Mouse (Mus musculus) midbrain, embryonic 11.5 days (tissue): ENCODE measurements around the gene Sec14l2. TPM values are rescaled to one million over a fixed set of nuclear protein-coding genes. Genes with fewer than 3 reads are reported as not detected.
A peak's percentile ranks its signal among the peaks of the same experiment; 100 is the strongest.

ENCODE experiments used
- ATAC-seq: fragments of 200-750 bp; cut with Nextera tagmentation; 2 replicates; pipeline ENCODE4 v1.8.0; 2017; ENCODE audit warnings: moderate TSS enrichment, moderate library complexity; ENCODE audit not compliant: low FRiP score
- DNase-seq: peaks from one replicate; pipeline ENCODE4 v3.0.0; 2015; ENCODE audit warnings: low spot score; ENCODE audit errors: missing footprints
- H3K27ac ChIP-seq: fragments of 300-500 bp; sonication (generic); 2 replicates; pipeline ENCODE4 v1.5.1; 2014; ENCODE audit warnings: low read depth, low read length
- H3K27me3 ChIP-seq: fragments of 300-500 bp; sonication (generic); 2 replicates; pipeline ENCODE4 v1.6.1; 2014; ENCODE audit warnings: mild to moderate bottlenecking, low read length, moderate library complexity, mixed read lengths; ENCODE audit not compliant: control insufficient read depth, insufficient read depth
- H3K36me3 ChIP-seq: fragments of 300-500 bp; sonication (generic); 2 replicates; pipeline ENCODE4 v1.6.1; 2014; ENCODE audit warnings: mild to moderate bottlenecking, low read length, moderate library complexity, mixed read lengths; ENCODE audit not compliant: control insufficient read depth, insufficient read depth
- H3K4me1 ChIP-seq: fragments of 300-500 bp; sonication (generic); 2 replicates; pipeline ENCODE4 v1.6.1; 2014; ENCODE audit warnings: low read length; ENCODE audit not compliant: control insufficient read depth, insufficient read depth
- H3K4me2 ChIP-seq: fragments of 300-500 bp; sonication (generic); 2 replicates; pipeline ENCODE4 v1.6.1; 2014; ENCODE audit warnings: mild to moderate bottlenecking, moderate library complexity
- H3K4me3 ChIP-seq: fragments of 300-500 bp; sonication (generic); 2 replicates; pipeline ENCODE4 v1.5.1; 2014; ENCODE audit warnings: low read depth, low read length
- H3K9ac ChIP-seq: fragments of 300-500 bp; sonication (generic); 2 replicates; pipeline ENCODE4 v1.6.1; 2014; ENCODE audit warnings: low read length
- H3K9me3 ChIP-seq: fragments of 300-500 bp; sonication (generic); 2 replicates; pipeline ENCODE4 v1.6.1; 2016; ENCODE audit warnings: low read length; ENCODE audit not compliant: control insufficient read depth
- whole genome bisulfite sequencing: fragments of 180-500 bp; shearing (Covaris S2); extraction: QIAGEN DNeasy Blood & Tissue Kit; methylation state at CpG from one replicate; pipeline ENCODE4 v1.1.7; 2014; 5-methylcytosine and 5-hydroxymethylcytosine counted together
- polyA plus RNA-seq: library from polyadenylated mRNA; unstranded; fragments of >200 nt; fragmentation: Nextera tagmentation; extraction: Ambion mirVana; gene quantifications from 2 replicates; pipeline ENCODE4 v1.2.1, GENCODE M21; 2014

Sec14l2 gene
- polyA plus RNA-seq, 1 experiment from 2014 or later = 1.9 TPM

DNA sequence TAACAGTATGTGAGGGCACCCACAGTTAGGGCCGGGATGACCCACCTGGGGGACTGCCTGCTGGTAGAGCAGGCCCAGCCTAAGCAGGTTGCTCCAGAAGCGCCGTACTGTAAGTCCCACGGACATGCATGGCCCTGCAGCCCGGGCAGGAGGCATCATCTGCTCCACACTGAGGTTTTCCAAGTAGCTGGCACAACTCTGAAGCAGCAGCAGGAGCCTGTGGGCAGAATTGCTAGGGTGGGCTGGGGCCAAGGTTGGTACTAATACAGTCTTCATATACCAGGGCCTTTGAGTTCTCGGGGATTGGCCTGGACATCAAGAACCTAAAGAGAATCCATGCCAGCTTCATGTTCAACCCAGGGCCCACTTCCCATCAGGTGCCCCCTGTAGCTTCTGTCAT, 26.7 kb upstream of the Sec14l2 start:
- no peak for ATAC-seq
- no peaks in the 10 kb centered on the region for H3K9me3 ChIP-seq
- no peaks in the 10 kb centered on the region for H3K4me1 ChIP-seq
- no peaks in the 10 kb centered on the region for H3K36me3 ChIP-seq
- no peaks in the 10 kb centered on the region for H3K27me3 ChIP-seq
- no peak overlapping the region for H3K4me2 ChIP-seq
- H3K4me3 ChIP-seq = no peak overlapping the region
- WGBS = 85% methylated on average over 6 of the region's 6 CpGs
- DNase-seq = no peak
- no peak overlapping the region for H3K27ac ChIP-seq
- no peak overlapping the region for H3K9ac ChIP-seq

DNA sequence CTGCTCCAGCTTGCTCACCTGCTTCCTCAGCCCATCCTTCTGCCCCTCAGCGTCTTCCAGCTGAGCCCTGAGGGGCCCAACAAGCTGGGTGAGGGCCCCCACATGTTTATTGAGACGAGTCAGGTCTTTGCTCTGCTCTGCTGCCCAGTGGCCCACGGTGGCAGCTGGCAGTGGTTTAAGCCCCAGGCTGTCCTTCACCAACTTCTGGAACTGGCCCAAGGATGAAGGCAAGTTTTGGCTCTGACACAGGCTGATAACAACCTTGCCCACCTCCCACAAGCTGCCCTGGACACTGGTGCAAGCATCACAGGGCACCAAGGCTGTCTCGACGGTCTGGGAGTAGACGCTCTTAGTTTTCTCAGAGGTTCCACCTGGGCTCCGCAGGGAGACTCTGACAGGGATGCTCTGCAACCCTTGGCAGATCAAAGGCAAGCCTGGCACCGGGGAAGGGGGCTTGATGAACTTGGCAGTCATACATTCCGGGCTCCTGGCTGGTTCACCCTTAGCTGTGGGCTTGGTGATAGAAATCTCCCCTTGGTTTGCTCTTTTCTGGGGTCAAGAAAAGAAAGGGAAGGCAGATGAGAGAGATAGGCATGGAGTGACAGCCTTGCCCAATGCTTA, 25.4 kb upstream of the Sec14l2 start:
- Histone ChIP-seq H3K4me2 (no peak overlapping the region), H3K9ac (no peak overlapping the region), H3K4me3 (no peak overlapping the region), H3K36me3 (0 out of 2 replicates have a peak, but pooled peaks cover 1% of the 10 kb centered on the region), H3K9me3 (no peaks in the 10 kb centered on the region), H3K27me3 (no peaks in the 10 kb centered on the region), H3K4me1 (no peaks in the 10 kb centered on the region), H3K27ac (no peak overlapping the region)
- ATAC-seq (no peak), DNase-seq (no peak)
- WGBS = 90% methylated on average over 9 of the region's 9 CpGs

DNA sequence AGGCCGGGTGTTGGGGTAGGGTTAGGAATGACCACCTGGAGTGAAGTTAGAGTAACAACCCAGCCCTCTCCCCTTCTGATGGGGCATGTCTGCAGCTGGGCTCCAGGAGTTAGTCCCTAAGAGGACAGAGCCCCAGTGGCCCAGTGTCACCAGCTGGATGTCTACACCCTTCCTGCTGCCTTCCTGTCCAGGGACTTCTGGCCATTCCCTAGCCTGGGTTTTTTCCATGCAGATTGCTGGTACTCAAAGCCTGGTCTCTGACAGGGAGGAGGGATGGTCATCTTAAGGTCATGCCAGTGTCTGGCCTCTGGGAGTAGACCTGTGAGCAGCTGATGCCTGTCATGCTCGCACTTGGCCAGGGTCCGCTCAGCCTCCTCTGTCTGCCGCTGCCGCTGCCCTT, 24.9 kb upstream of the Sec14l2 start:
- Histone ChIP-seq H3K36me3 (peaks cover 4% of the 10 kb centered on the region; the same call in 1 of the 2 replicates), H3K27ac (no peak overlapping the region), H3K9ac (no peak overlapping the region), H3K4me1 (no peaks in the 10 kb centered on the region), H3K27me3 (no peaks in the 10 kb centered on the region), H3K9me3 (no peaks in the 10 kb centered on the region), H3K4me3 (no peak overlapping the region), H3K4me2 (no peak overlapping the region)
- WGBS = 83% methylated on average over 5 of the region's 5 CpGs
- no peak for DNase-seq
- no peak for ATAC-seq

DNA sequence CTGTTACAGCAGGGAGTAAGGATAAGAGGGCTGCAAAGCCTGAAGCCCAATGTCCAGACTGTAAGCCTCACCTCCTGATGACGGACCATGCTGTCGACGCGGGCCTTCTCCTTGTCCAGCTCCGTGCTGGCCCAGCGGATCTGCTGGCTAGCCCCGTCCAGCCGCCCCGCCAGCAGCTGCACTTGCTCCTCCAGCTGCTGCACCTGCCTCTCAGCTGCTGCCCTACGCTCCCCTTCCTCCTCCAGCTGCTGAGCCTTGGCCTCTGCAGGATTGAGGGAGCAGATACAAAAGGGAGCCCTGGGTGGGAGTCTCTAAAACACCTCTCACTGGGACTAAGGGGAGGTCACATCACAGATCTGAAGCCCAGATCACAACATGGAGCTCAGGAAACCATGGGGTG, 23.9 kb upstream of the Sec14l2 start:
- H3K4me3 ChIP-seq = no peak overlapping the region
- 85% methylated on average over 10 of the region's 10 CpGs for WGBS
- H3K4me1 ChIP-seq = no peaks in the 10 kb centered on the region
- H3K4me2 ChIP-seq = no peak overlapping the region
- H3K27ac ChIP-seq = no peak overlapping the region
- no peaks in the 10 kb centered on the region for H3K9me3 ChIP-seq
- H3K27me3 ChIP-seq = no peaks in the 10 kb centered on the region
- no peak for DNase-seq
- ATAC-seq = no peak
- H3K9ac ChIP-seq = no peak overlapping the region
- H3K36me3 ChIP-seq = peaks cover 4% of the 10 kb centered on the region; the same call in 1 of the 2 replicates

DNA sequence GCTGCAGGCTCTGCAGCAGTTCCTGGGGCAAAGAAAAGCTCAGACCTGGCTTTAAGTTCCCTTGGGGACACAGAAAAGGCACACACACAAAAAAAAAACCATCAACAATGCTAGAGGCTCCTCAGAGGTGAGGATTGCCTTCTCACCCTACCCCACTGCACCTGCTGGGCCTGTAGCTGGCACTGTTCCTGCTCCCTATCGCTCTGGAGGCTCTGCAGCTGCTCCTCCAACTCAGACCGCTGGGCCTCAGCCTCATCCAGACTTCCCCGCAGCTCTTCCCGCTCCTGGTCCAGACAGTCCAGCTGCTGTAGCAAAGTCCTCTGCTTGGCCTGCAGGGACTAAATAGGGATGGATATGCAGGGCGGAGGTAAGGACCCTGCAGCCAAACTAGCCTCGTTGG, 23.2 kb upstream of the Sec14l2 start:
- Histone ChIP-seq H3K9ac (no peak overlapping the region), H3K4me3 (no peak overlapping the region), H3K4me2 (no peak overlapping the region), H3K27me3 (no peaks in the 10 kb centered on the region), H3K4me1 (no peaks in the 10 kb centered on the region), H3K36me3 (peaks cover 4% of the 10 kb centered on the region; the same call in 1 of the 2 replicates), H3K9me3 (no peaks in the 10 kb centered on the region), H3K27ac (no peak overlapping the region)
- DNase-seq (no peak), ATAC-seq (no peak)
- WGBS = 87% methylated on average over 6 of the region's 6 CpGs

DNA sequence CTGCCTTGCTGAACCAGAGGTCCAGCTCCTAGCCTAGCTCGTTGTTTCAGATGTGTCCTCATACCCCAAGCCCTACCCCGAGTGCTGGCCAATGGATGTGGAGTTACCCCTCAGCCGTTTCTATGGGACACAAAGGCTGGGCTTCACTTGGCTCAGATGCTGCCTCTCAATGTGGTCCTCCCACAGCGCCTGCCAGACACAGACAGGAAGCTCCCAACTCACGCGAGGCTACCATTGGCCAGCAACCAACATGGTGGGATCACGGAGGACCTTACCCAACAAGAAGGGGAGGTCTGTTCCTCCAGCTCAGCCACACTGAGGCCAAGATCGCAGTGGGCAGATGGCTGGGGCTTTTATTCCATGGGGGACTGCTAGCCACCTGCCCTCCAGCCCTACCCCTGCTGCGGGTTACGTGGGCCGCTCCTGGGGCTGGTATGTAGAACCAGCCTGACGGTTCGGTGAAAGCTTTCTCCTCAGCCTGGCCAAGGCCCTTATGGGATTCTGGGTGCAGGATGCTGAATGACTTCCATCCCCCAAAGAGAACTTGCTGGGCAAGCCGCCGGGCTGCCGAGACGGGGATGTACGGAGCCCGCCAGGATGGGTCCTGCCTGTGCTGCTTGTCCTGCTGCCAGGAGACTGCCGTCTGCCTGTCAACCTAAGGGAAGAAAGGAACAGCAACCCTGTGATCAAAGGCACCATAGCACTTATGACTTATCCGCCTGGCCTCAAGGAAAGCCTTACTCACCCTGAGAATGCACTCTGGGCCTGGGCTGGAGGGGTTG, 20.3 kb upstream of the Sec14l2 start:
- Histone ChIP-seq H3K9ac (no peak overlapping the region), H3K4me2 (no peak overlapping the region), H3K9me3 (no peaks in the 10 kb centered on the region), H3K27ac (no peak overlapping the region), H3K27me3 (no peaks in the 10 kb centered on the region), H3K36me3 (peaks cover 11% of the 10 kb centered on the region), H3K4me3 (no peak overlapping the region), H3K4me1 (no peaks in the 10 kb centered on the region)
- no peak for ATAC-seq
- WGBS = 92% methylated on average over 21 of the region's 21 CpGs
- DNase-seq = peak; percentile 31

DNA sequence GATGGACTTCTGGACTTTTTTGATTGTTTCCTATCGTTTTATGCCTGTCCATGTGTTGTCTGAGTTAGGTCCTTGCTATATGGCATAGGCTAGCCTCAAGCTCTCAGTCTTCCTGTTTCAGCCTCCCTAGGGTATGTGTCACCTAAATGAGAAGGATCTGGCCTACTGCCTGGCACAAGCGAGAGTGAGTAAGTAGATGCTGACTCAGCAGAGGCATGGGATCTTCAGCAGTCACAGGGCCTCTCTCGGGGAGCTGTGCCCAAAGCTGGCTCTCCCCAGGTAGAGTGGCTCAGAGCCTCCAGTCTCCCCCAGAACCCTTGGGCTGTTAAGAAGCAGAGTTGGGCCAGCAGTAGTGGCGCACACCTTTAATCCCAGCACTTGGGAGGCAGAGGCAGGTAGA, 19.1 kb upstream of the Sec14l2 start:
- no peak overlapping the region for H3K9ac ChIP-seq
- no peak overlapping the region for H3K27ac ChIP-seq
- WGBS = 85% methylated on average over 4 of the region's 4 CpGs
- H3K9me3 ChIP-seq = no peaks in the 10 kb centered on the region
- no peaks in the 10 kb centered on the region for H3K4me1 ChIP-seq
- DNase-seq (peak; percentile 77), ATAC-seq (no peak)
- H3K4me2 ChIP-seq = no peak overlapping the region
- peaks cover 11% of the 10 kb centered on the region for H3K36me3 ChIP-seq
- no peaks in the 10 kb centered on the region for H3K27me3 ChIP-seq
- no peak overlapping the region for H3K4me3 ChIP-seq

DNA sequence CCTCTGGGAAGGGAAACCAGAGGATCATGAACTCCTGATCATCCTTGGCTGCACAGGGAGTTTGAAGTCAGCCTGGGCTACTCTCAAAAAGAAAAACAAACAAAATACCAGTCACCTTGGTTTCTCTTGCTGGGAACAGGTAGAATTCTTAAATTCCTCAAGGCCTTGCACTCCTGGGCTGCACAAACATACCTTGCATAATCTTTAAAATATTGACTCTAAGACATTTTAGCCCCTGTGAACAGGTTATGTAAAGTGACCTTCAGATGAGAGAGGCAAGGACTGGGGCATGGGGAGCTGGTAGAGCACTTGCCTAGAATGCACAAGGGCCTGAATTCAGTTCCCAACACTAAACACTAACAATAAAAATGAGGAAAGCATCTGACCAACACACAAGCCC, 18.3 kb upstream of the Sec14l2 start:
- Histone ChIP-seq H3K27me3 (no peaks in the 10 kb centered on the region), H3K4me1 (no peaks in the 10 kb centered on the region; the same call in 1 of the 2 replicates), H3K27ac (no peak overlapping the region), H3K36me3 (peaks cover 11% of the 10 kb centered on the region), H3K9ac (no peak overlapping the region), H3K9me3 (no peaks in the 10 kb centered on the region), H3K4me3 (no peak overlapping the region), H3K4me2 (no peak overlapping the region)
- peak; percentile 69 for DNase-seq
- ATAC-seq = no peak

DNA sequence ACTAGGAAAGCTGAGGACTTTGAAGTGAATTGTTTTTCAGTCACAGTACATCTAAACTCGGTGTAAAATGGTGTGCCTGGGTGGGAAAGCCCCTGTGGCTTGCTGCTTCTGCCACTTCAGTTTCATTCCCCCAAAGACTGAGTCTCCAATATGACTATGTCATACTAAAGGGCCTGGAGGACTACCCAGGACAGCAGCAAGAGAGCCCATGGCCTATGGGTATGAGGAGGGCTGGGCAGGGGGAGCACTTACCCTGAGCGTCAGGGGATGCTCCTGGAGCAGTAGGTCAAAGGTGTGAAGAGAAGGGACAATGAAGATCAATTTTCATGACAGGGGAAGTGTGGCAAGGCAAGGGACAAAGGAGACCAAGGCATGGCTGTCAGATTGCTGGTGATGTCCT, 15.7 kb upstream of the Sec14l2 start:
- ATAC-seq = no peak
- H3K27me3 ChIP-seq = no peaks in the 10 kb centered on the region
- H3K4me2 ChIP-seq = no peak overlapping the region
- no peak overlapping the region for H3K4me3 ChIP-seq
- no peak overlapping the region for H3K9ac ChIP-seq
- no peaks in the 10 kb centered on the region for H3K9me3 ChIP-seq
- peaks cover 11% of the 10 kb centered on the region for H3K36me3 ChIP-seq
- DNase-seq = no peak
- 77% methylated on average over 2 of the region's 2 CpGs for WGBS
- H3K27ac ChIP-seq = no peak overlapping the region
- peaks cover 7% of the 10 kb centered on the region for H3K4me1 ChIP-seq
